Mouse (Mus musculus) mesoderm, embryonic 11.5 days (tissue): ENCODE measurements at regions not wholly inside any gene's neighbourhood (a gene's known extent, or its start where the extent isn't known, plus 50 kb on each side); places are given as distances from the start of the nearest gene placed in this dataset.
"Not testable (repeated sequence)": the region's sequence is repeated elsewhere in the genome, so short reads cannot be mapped to it uniquely, and the experiment has no call there.

ENCODE experiments used
- DNase-seq: peaks from one replicate; pipeline ENCODE4 v3.0.0-alpha.2; 2012; ENCODE audit warnings: low read depth, low spot score

DNA sequence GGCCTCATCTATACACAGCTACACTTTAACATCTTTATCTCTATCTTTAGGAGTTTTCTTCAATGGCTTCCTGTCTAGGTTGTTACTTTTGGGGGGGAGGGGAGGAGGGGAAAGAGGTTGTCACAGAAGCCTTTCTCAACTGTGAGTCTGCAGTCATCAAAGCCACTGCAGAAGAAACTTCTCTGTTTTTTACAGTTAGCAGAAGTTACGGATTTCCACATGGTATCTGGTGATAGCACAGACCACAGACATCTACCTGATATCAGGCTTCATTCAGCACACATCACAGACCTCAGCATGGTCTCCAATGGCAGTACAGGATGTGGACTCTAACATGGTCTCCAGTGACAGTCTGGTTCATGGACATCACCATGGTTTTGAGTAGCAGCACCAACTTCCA lies 234.8 kb upstream of the Adarb2 start:
- no peak for DNase-seq

DNA sequence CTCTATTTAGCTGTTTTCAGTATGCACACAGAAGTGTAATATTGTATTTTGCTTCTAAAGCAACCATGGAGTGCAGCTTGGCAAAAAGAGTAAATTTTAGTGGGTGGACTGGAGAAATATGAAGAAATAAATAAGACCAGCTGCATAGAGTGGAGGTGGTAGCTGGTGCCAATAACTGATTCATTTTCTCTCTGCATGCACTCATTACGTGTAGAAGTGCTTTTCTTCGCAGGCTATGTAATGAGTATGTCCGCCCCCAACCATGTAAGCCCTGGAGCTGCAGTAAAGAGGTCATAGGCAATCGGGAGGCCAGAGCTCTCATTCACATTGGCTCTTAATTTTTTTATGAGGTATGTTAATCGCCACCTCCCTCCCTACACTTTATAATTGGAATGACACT lies 208.5 kb upstream of the Adarb2 start:
- no peak for DNase-seq

DNA sequence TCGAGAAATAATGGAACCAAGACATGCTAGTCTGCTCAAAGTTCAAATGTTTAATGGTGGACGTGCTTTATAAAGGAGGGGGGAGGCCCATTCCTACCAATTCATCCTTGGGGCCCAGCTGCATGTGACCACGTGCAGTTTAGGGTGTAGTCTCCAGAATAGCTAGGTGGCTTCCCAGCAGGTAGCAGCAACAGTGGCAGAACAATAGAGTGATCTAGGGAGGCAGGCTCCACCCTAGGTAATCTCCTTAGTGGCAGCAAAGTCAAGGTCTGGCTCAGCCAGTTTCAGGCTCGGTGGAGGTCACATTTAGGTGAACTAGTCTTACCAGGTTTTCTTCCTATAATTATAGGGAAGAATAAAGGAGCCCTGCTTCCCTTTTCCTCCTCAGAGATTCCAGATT lies 172.6 kb upstream of the Adarb2 start:
- DNase-seq, result not testable (repeated sequence)

DNA sequence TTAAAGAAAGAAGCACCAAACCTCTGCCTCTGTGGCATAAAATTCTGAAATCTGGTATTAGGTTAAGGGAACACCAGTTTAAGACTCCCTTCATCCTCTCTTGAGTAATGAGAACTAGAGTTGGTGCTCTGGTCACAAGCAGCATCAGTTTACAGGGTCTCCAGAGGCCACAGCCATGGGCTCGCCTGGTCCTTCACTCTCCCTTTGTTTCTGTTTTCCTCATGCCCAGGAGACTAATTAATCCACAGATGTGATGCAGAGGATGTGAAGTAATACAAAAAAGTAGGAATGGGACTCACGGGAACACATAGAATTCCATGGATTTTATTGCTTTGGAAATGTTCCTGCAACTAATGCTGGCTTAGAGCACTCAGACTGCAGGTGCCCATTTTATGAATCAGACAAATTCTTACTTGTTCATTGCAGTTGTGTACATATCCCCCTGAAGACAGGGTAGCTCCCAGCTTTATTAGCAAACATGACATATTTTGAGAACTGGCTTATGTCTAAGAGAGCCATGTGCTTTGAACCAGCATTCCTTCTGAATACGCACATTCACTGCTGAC lies 151.7 kb upstream of the Adarb2 start:
- no peak for DNase-seq

DNA sequence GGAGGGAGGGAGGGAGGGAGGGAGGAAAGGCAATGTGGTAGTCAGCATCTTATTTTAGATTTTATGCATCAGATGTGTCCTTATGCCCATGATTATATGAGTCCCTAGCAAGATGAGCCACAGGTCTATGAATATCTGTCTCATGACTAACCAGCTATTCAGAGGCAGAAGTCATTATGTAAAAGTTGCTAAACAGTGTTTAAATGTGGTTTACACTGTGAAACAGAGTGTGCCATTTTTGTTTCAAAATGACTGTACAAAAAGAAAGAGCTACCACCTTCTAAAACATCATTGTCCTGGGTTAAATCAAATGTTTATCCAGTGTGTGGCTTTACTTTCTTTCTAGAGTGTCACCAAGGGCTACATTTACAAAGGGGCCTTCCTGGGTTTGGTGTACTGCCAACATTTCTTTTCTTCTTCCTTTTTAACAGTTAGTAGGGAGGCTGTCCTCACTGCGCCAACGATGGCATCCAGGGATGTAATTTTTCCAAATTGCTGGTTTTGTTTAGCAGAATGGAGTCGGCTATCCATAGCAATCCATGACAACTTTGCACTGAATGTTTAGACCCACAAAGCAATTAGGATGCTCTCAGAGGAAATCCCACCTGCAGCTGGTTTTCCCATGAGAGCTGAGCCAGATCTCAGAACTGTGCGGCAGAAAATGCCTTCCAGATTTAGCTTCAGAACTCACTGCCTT lies 146.4 kb upstream of the Adarb2 start:
- DNase-seq, result no peak

DNA sequence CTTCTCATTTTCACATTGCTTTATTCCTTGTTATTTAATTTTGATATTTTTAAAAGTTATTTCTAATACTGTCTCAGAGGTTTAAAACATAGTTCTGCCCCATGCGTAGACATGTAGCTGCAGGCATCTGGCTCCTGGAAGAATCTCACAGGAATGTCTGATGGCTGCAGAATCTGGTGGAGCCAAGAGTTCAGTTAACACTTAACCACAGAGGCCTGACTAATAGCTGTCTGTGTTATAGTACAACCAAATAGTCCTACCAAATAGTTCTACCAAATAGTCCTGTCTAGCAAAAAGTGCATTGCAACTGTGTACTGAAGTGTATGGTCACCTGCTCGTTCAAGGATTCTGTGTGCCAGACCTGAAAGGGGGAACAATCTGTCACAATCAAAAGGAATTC lies 115.5 kb upstream of the Adarb2 start:
- no peak for DNase-seq

DNA sequence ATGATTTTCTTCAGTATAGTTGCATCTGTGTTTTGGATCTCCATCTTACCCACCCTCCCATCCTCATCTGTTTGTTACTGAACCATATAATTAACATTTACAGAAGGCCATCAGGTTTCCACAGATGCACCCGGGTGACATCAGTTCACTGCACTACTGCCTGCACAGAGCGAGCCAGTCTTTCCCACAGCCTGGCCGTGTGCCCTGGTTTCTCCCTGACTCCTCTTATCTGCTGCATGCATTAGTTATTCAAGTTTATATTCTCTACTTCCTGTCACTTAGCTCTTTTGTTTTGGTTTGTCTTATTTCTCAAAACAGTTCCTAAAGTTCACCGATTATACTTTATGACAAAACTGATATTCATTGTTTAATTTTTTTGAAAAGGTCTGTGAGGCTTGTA lies 113.1 kb upstream of the Adarb2 start:
- DNase-seq, result no peak

DNA sequence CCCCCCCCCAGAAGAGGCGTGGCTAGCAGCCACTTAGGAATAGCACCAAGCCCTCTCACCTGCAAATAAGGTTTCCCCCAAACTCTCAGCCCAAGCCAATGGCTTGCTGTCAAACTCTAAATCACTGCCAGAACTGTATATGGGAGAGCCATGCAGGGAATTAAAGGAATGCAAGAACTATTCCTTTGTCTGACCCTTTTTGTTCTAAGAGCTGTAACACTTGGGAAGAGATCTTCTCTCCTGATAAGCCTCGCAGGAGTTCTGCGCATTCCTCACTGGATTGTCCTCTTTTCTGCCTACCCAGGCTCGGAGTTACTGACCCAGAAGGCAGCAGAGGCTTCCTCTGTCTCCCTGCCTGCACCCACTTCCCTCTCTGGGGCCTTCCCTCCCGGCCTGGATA lies 94.0 kb upstream of the Adarb2 start:
- DNase-seq, result no peak

DNA sequence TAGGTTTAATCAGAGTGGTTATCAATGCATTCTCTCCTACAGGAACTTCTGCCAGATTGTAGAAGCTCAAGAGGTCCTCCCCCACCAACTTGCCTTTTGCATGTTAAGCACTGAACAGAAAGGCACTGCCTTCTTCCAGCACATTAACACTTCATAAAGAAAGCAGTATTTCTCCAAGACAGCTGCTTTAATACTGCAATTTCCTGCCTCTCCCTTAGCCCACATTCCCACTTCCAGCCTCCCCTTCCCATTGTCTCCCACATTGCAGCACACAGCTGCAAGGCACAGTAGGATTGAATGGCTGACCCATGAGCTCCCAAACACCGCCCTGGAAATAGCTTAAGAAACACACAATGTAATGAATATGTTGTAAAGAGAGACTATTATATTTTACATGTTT lies 89.7 kb upstream of the Adarb2 start:
- DNase-seq, result peak; percentile 57

DNA sequence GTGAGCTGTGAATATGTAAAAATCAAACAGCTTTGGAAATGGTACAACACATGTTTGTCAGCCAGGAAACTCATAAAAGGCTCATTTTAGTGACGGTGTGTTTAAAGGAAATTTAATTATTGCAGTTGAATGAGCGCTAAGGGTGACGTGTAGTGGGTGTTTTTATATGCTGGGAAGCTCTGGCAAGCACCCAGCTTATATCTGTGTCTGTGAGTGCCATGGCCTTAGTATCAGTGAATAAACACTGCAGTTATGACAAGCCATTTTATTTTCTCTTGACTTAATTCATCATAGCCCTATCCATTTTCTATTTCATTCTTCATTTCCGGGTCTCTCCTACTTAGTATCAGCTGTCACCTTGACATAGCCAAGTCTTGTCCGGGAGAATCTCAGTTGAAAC lies 83.7 kb upstream of the Adarb2 start:
- DNase-seq, result no peak

DNA sequence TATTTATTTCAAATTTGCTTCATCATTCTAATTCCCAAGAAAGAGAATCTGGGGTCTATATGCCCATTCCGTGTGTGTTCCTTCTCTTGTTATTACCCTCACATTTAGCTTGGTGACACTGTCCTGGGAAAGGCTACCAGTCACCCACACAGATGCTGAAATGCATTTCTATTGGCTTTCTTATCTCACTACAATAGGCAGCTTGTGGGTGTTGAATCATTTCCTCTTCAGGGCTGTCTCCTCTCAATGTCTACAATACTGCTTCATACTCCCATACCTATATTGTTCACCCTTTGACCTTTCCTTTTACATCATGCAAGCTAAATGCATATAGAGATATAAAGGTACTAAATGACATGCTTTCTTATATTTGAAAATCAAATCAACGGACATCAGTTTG lies 82.7 kb upstream of the Adarb2 start:
- DNase-seq, result no peak

DNA sequence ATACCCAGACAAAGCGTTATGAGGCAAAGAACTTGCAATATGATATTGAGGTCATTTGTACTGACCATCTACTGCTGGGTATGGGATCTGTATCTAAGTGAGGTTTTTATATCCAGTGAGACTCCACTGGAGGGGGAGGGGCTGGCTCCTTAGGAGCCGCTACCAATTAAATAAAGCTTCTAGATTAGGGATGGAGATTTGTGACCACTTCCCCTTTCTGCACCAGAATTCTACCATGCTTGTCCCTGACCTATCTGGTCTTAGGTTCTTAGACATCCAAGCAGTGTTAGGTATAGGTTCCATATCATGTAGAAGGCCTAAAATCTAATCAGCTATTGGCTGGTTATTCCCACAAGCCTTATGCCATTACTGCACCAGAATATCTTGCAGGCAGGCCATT lies 67.9 kb upstream of the Adarb2 start:
- DNase-seq, result no peak

DNA sequence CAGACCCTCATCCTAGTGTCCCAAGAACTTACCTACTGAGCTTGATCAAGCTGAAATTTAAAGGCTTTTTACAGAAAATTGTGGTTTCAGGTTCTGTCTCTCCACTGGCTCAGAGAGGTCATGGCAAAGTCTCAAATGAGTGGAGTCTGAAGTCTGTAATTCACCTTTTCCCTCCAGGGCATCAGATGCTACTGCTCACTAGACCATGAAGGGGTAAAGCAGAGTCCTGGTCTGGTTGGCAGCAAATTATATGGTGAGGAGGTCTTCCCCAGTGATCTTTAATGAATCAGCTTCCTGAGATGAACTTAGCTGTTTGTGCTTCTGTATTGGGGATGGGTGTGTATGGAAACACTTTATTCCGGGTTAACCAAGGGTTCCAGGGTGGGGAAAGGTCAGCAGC lies 63.3 kb upstream of the Adarb2 start:
- no peak for DNase-seq

DNA sequence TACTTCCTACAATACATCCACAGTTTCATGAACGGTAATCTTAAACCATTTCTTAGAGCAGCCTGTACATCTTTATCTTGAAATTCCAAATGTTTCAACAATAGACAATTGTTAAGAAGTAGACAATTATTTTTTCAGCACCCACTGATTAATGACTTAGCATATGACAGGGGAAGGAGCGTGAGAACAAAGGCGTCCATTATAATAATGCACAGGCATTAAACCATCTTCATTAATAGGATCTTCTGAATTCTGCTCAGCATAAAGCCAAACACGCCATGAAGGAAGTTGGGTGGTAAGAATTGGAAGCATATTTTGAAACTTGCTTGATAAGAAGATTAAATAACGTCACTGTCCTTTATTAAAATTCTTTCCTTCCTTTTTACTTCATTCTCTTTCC lies 50.5 kb upstream of the Adarb2 start:
- DNase-seq, result no peak
